Mouse (Mus musculus): ENCODE measurements around the gene Psat1. TPM values are rescaled to one million over a fixed set of nuclear protein-coding genes. Genes with fewer than 3 reads are reported as not detected.

Gene Psat1
- polyA plus RNA-seq (2014; fragmentation: Nextera tagmentation; extraction: Ambion mirVana), result 121 and 126 TPM in 2 replicates

- DNase-seq (ENCODE audit: low spot score) (no peak), ATAC-seq (ENCODE audit: low read depth) (no peak)
- Histone ChIP-seq H3K9me3 (ENCODE audit: control insufficient read depth, low read length) (no peaks in the 10 kb centered on the region; the same call in 1 of the 2 replicates), H3K4me1 (ENCODE audit: control insufficient read depth, insufficient read depth, low read length) (no peaks in the 10 kb centered on the region), H3K4me3 (ENCODE audit: low read depth, low read length) (no peak within 1 kb of the TSS), H3K27ac (replicated peaks; ENCODE audit: low read depth, low read length) (no peak within 1 kb of the TSS), H3K36me3 (ENCODE audit: control insufficient read depth, insufficient read depth, low read length) (no peaks in the 10 kb centered on the region), H3K9ac (ENCODE audit: low read depth, low read length) (no peak within 1 kb of the TSS), H3K4me2 (ENCODE audit: low read depth, low read length) (no peak within 1 kb of the TSS), H3K27me3 (replicated peaks; ENCODE audit: control insufficient read depth, insufficient read depth, low read length) (no peaks in the 10 kb centered on the region)
- 79% methylated on average over 7 of the region's 7 CpGs for WGBS
Observed at GRCm38 (mm10) chr19:15947237-15947636, at the start of gene Psat1. Gene Psat1, minus strand, starts transcription at chr19:15947337.

DNA sequence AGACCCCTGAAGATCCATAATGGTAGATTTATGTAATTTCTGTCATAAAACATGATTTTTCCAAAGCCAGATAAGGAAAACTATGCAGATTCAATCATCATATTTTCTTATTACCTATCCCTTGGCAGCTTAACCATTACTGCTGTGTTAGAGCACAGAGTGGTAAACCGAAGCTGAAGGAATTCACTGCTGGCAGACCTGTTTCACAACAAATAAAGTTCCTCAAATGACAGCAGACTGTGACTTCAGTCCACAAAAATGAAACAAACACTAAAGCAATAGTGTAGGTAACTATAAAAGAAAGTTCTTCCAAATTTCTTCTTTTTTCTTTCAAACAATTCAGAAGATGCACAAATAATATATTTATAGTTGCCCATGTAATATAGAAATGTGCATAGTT lies 43.0 kb upstream of the Psat1 start:
- DNase-seq (ENCODE audit: low spot score), result no peak
- Histone ChIP-seq H3K9ac (ENCODE audit: low read depth, low read length) (no peak overlapping the region), H3K36me3 (ENCODE audit: control insufficient read depth, insufficient read depth, low read length) (no peaks in the 10 kb centered on the region), H3K27ac (replicated peaks; ENCODE audit: low read depth, low read length) (no peak overlapping the region), H3K4me2 (ENCODE audit: low read depth, low read length) (no peak overlapping the region), H3K27me3 (replicated peaks; ENCODE audit: control insufficient read depth, insufficient read depth, low read length) (no peaks in the 10 kb centered on the region), H3K4me3 (ENCODE audit: low read depth, low read length) (no peak overlapping the region), H3K9me3 (ENCODE audit: control insufficient read depth, low read length) (no peaks in the 10 kb centered on the region), H3K4me1 (ENCODE audit: control insufficient read depth, insufficient read depth, low read length) (no peaks in the 10 kb centered on the region)
- 80% methylated on average over 1 of the region's 1 CpGs for WGBS
- ATAC-seq (ENCODE audit: low read depth), result no peak

DNA sequence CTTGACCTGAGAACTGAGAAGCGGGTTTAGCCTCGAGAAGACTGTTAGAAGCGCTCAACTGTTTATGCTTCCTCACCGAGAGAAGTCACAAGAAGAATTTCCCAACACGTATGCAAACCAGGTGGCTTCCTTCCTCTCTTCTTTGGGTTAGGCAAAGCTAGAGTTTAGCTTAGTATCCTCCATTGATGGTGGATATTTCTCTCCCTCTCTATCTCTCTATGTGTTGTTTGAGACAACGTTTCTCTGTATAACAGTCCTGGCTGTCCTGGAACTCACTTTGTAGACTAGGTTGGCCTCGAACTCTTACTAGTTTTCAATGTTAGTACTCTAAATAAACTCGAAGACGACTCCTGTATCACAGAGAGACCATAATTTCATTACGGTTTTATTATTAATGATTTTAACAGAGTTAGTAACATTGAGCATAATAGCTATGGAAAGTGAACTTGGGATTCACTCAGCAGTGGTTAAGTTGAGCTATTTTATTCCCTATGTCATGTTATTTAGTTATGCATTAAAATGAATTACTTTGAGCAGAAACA lies 38.1 kb upstream of the Psat1 start:
- no peaks in the 10 kb centered on the region for H3K27me3 ChIP-seq (replicated peaks; ENCODE audit: control insufficient read depth, insufficient read depth, low read length)
- 0 out of 2 replicates have a peak, but pooled peaks cover 2% of the 10 kb centered on the region for H3K36me3 ChIP-seq (ENCODE audit: control insufficient read depth, insufficient read depth, low read length)
- no peak for DNase-seq (ENCODE audit: low spot score)
- H3K4me3 ChIP-seq (ENCODE audit: low read depth, low read length), result peak overlapping the region; percentile 82
- no peak; the same call in 1 of the 2 replicates for ATAC-seq (ENCODE audit: low read depth)
- H3K9me3 ChIP-seq (ENCODE audit: control insufficient read depth, low read length), result no peaks in the 10 kb centered on the region
- WGBS, result 31% methylated on average over 10 of the region's 10 CpGs
- H3K4me2 ChIP-seq (ENCODE audit: low read depth, low read length), result peak overlapping the region; percentile 85
- H3K9ac ChIP-seq (ENCODE audit: low read depth, low read length), result peak overlapping the region; percentile 84
- H3K4me1 ChIP-seq (ENCODE audit: control insufficient read depth, insufficient read depth, low read length), result peaks cover 3% of the 10 kb centered on the region; the same call in 1 of the 2 replicates
- peak overlapping the region; percentile 84; the same call in 1 of the 2 replicates for H3K27ac ChIP-seq (replicated peaks; ENCODE audit: low read depth, low read length)

- Histone ChIP-seq H3K9ac (ENCODE audit: low read depth, low read length) (peak within 1 kb of the TSS; percentile 84), H3K4me1 (ENCODE audit: control insufficient read depth, insufficient read depth, low read length) (peaks cover 3% of the 10 kb centered on the region; the same call in 1 of the 2 replicates), H3K27ac (replicated peaks; ENCODE audit: low read depth, low read length) (peak within 1 kb of the TSS; percentile 84), H3K27me3 (replicated peaks; ENCODE audit: control insufficient read depth, insufficient read depth, low read length) (no peaks in the 10 kb centered on the region), H3K36me3 (ENCODE audit: control insufficient read depth, insufficient read depth, low read length) (0 out of 2 replicates have a peak, but pooled peaks cover 9% of the 10 kb centered on the region), H3K4me2 (ENCODE audit: low read depth, low read length) (peak within 1 kb of the TSS; percentile 85), H3K4me3 (ENCODE audit: low read depth, low read length) (peak within 1 kb of the TSS; percentile 82), H3K9me3 (ENCODE audit: control insufficient read depth, low read length) (no peaks in the 10 kb centered on the region)
- ATAC-seq (ENCODE audit: low read depth) (peak; percentile 93), DNase-seq (ENCODE audit: low spot score) (peak; percentile 95)
- WGBS, result under 1% methylated on average over 59 of the region's 88 CpGs
Observed at GRCm38 (mm10) chr19:15984449-15985171, 37.5 kb upstream of the Psat1 start, which contains the start of gene Cep78. Gene Cep78, minus strand, starts transcription at chr19:15984989.

GRCm38 (mm10) chr19:15983739-15984344 lies 36.7 kb upstream of the Psat1 start:
- 49% methylated on average over 15 of the region's 15 CpGs for WGBS
- DNase-seq (ENCODE audit: low spot score), result no peak
- H3K27ac ChIP-seq (replicated peaks; ENCODE audit: low read depth, low read length), result peak overlapping the region; percentile 84; the same call in 1 of the 2 replicates
- no peak for ATAC-seq (ENCODE audit: low read depth)
- no peaks in the 10 kb centered on the region for H3K9me3 ChIP-seq (ENCODE audit: control insufficient read depth, low read length)
- H3K4me1 ChIP-seq (ENCODE audit: control insufficient read depth, insufficient read depth, low read length), result peaks cover 3% of the 10 kb centered on the region; the same call in 1 of the 2 replicates
- H3K27me3 ChIP-seq (replicated peaks; ENCODE audit: control insufficient read depth, insufficient read depth, low read length), result no peaks in the 10 kb centered on the region
- H3K36me3 ChIP-seq (ENCODE audit: control insufficient read depth, insufficient read depth, low read length), result peaks cover 11% of the 10 kb centered on the region; the same call in 1 of the 2 replicates
- H3K4me3 ChIP-seq (ENCODE audit: low read depth, low read length), result peak overlapping the region; percentile 82
- H3K4me2 ChIP-seq (ENCODE audit: low read depth, low read length), result peak overlapping the region; percentile 85
- H3K9ac ChIP-seq (ENCODE audit: low read depth, low read length), result peak overlapping the region; percentile 84

GRCm38 (mm10) chr19:15982926-15983738 lies 36.0 kb upstream of the Psat1 start:
- Histone ChIP-seq H3K27ac (replicated peaks; ENCODE audit: low read depth, low read length) (no peak overlapping the region), H3K4me2 (ENCODE audit: low read depth, low read length) (peak overlapping the region; percentile 85; the same call in 1 of the 2 replicates), H3K9ac (ENCODE audit: low read depth, low read length) (no peak overlapping the region), H3K27me3 (replicated peaks; ENCODE audit: control insufficient read depth, insufficient read depth, low read length) (no peaks in the 10 kb centered on the region), H3K36me3 (ENCODE audit: control insufficient read depth, insufficient read depth, low read length) (peaks cover 17% of the 10 kb centered on the region; the same call in 1 of the 2 replicates), H3K9me3 (ENCODE audit: control insufficient read depth, low read length) (no peaks in the 10 kb centered on the region), H3K4me3 (ENCODE audit: low read depth, low read length) (no peak overlapping the region), H3K4me1 (ENCODE audit: control insufficient read depth, insufficient read depth, low read length) (peaks cover 3% of the 10 kb centered on the region; the same call in 1 of the 2 replicates)
- ATAC-seq (ENCODE audit: low read depth) (no peak; the same call in 1 of the 2 replicates), DNase-seq (ENCODE audit: low spot score) (peak; percentile 24)
- 46% methylated on average over 9 of the region's 10 CpGs for WGBS

DNA sequence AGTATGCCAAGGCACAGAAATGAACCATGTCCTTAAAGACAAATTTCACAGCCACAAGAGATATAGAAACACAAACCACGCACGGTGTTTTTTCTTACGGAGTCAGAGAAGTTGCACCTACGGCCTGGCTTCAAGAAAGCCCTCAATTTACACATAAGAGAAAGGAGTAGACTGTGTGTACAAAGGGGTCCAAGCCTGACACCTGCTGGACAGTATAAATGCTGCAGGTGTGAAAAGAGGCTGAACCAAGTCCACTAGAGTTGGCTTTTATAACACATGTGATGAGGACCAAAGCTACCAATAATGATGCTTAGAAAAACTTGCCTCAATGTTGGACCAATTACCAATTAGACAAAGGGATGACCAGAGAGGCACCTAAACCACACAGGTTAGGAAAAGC lies 34.7 kb upstream of the Psat1 start:
- H3K27me3 ChIP-seq (replicated peaks; ENCODE audit: control insufficient read depth, insufficient read depth, low read length), result no peaks in the 10 kb centered on the region
- peaks cover 3% of the 10 kb centered on the region; the same call in 1 of the 2 replicates for H3K4me1 ChIP-seq (ENCODE audit: control insufficient read depth, insufficient read depth, low read length)
- H3K4me2 ChIP-seq (ENCODE audit: low read depth, low read length), result no peak overlapping the region
- DNase-seq (ENCODE audit: low spot score), result peak; percentile 76
- no peak overlapping the region for H3K9ac ChIP-seq (ENCODE audit: low read depth, low read length)
- peaks cover 28% of the 10 kb centered on the region for H3K36me3 ChIP-seq (ENCODE audit: control insufficient read depth, insufficient read depth, low read length)
- H3K27ac ChIP-seq (replicated peaks; ENCODE audit: low read depth, low read length), result no peak overlapping the region
- H3K4me3 ChIP-seq (ENCODE audit: low read depth, low read length), result no peak overlapping the region
- WGBS, result 55% methylated on average over 4 of the region's 4 CpGs
- ATAC-seq (ENCODE audit: low read depth), result 0 out of 2 replicates have a peak, but pooled peaks have one; percentile 26
- H3K9me3 ChIP-seq (ENCODE audit: control insufficient read depth, low read length), result no peaks in the 10 kb centered on the region

DNA sequence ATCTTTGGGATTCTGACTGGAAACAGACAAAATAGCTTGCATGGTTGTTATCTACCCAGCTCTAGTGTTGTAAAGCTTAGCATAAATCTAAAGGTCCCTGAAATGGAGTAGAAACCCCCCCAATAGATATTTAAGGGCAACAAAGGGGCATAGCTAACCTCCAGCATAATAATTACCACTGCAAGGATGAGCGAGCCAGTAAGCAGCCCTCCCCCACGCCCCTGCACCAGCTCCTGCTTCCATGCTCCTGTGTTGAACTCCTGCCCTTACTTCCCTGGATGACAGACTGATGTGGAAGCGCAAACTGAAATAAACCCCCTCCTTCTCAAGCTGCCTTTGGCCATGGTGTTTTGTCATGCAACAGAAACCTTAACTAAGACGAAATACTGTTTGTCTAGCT lies 26.2 kb upstream of the Psat1 start:
- no peak for ATAC-seq (ENCODE audit: low read depth)
- 72% methylated on average over 4 of the region's 4 CpGs for WGBS

More for the DNA sequence above, 26.2 kb upstream of the Psat1 start:
- Histone ChIP-seq H3K4me2 (ENCODE audit: low read depth, low read length) (no peak overlapping the region), H3K9me3 (ENCODE audit: control insufficient read depth, low read length) (no peaks in the 10 kb centered on the region), H3K27me3 (replicated peaks; ENCODE audit: control insufficient read depth, insufficient read depth, low read length) (no peaks in the 10 kb centered on the region), H3K9ac (ENCODE audit: low read depth, low read length) (no peak overlapping the region), H3K36me3 (ENCODE audit: control insufficient read depth, insufficient read depth, low read length) (peaks cover 85% of the 10 kb centered on the region), H3K4me1 (ENCODE audit: control insufficient read depth, insufficient read depth, low read length) (no peaks in the 10 kb centered on the region), H3K27ac (replicated peaks; ENCODE audit: low read depth, low read length) (no peak overlapping the region), H3K4me3 (ENCODE audit: low read depth, low read length) (no peak overlapping the region)
- DNase-seq (ENCODE audit: low spot score), result no peak
